Mouse (Mus musculus): ENCODE measurements around the gene Olfr1126.
"Not testable (repeated sequence)": the region's sequence is repeated elsewhere in the genome, so short reads cannot be mapped to it uniquely, and the experiment has no call there.

- TF ChIP-seq CTCF, EP300 (IDR thresholded peaks at IDR 0.05; ENCODE audit: low read depth): not testable (repeated sequence)
These were observed 43.2 kb downstream of the Olfr1126 start, which contains the start of gene Pramel7 for GRCm38 (mm10) chr2:87496993-87497392.

Measured in heart, postnatal 0 days (tissue).